Mouse (Mus musculus): ENCODE measurements at regions not wholly inside any gene's neighbourhood (a gene's known extent, or its start where the extent isn't known, plus 50 kb on each side); places are given as distances from the start of the nearest gene placed in this dataset.

DNA sequence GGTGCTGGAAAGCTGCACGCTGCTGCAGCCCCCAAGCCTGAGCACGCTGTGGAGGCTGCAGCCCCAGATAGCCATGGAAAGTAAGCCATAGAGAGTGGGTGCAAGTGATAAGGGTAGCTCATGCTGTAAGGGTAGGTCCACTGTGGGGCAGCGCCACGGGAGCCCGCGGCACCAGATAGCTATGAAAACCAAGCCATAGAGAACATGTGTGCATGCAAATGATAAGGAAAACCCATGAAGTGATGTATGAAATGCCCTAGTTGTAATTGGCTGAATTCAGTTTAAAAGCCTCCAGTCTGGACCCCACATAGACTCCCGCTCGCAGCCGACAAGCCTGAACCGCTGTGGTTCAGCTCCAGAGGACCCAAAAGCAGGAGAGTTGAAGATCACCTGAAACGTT lies 58.8 kb upstream of the L3mbtl3 start:
- in situ Hi-C loops (cut with MboI, MseI) = no loop called here

DNA sequence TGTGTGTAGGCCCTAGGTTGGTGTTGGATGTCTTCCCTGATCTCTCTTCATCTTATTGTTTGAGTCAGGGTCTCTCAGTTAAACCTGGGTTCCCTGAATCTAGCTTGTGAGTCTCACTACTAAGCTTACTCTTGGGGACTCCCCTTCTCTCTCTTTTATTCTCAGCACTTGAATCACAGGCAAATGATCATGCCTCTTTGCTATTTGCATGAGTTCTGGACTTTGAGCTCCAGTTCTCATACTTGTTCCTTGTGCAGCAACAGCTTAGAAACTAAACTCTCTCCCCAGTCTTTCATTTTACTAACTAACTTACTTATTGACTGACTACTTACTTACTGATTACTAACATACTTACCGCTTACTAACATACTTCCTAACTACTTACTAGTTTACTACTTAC lies 64.9 kb upstream of the L3mbtl3 start:
- in situ Hi-C loops (cut with MboI, MseI) = loop anchor here (10.0 kb wide), 1 partner anchor 246 kb away; no protein-coding TSS in a partner anchor

DNA sequence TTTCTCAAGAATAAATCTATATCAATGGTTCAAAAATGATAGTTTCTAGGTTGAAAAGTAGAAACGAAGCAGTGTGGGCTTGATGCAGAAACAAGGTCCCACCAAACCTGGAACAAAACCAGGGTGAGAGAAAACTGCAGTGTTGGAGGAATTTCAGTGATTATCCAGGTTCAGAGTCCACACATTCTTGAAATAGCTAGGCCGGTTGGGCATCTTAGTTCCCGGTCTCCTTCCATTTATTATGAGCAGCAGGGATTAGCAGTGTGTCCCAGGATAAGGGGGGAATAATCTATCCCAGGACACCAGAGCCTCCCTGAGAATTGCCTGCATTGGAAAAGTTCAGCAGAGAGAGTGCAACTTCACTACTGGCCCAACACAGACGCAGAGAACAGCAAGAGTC lies 108.5 kb upstream of the L3mbtl3 start:
- in situ Hi-C loops (cut with MboI, MseI) = no loop called here

DNA sequence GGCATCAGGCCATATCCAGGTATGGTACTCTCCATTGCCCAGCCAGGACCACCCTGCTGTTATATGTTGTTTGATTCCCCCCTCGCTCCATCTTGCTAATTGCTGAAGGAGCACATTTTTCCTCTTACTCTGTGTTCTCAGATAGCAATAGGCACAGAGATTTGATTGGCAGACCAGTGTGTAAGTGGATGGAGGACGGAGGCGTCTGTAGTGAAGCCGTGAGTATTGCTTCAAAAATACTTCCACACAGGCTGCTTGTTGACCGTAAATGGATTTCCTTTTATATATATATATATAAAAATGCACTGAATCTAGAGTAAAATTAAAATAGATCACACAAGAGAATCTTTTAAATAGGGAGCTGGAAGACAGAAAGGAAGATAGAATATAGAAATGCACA lies 115.6 kb upstream of the L3mbtl3 start:
- in situ Hi-C loops (cut with MboI, MseI) = no loop called here

DNA sequence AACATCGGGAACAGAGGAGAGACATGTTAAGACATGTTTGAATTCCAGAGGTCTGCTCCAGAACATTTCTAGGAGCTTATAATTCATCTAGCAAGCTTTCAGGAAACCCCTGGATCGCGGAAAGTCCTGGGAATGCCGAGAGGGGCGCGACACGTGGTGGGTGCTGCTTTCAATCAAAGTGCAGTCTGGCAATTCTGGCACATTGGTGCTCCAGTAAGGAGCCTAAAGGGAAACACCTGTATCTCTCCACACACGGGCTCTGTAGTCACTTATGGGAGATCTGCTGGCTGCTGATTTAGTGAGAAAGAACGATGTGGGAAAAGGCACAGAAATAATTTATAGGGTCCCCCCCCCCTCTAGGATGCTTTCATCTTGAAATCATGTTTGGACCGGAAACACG lies 116.4 kb upstream of the L3mbtl3 start:
- in situ Hi-C loops (cut with MboI, MseI) = no loop called here

DNA sequence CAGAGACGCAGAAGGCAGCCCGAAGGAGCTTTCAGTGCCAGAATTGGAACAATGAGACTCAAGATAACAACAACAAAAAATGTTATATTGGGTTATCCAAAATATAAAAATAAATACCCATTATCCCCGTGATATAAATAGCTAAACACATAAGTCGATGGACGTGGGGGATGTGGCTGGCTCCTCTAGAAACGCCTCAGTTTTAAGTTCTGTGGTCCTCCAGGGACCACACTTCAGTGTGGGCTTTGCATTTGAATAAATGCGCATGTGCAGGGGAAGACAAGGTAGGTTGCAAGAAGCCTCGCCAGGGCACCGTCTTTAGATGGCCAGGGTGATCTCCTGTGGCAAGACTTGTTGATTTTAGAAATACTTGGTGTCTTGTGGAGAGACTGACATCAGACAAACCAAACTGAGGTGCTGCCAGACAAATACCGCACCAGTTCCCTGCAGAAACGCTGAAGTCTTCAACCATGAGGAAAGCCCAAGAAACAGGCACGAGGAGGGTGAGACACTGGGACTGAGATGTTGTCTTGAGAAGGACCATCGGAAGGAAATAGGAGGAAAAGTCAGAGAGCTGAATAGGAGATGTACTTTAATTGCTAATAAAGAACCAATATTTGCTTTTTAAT lies 117.2 kb upstream of the L3mbtl3 start:
- in situ Hi-C loops (cut with MboI, MseI) = no loop called here

DNA sequence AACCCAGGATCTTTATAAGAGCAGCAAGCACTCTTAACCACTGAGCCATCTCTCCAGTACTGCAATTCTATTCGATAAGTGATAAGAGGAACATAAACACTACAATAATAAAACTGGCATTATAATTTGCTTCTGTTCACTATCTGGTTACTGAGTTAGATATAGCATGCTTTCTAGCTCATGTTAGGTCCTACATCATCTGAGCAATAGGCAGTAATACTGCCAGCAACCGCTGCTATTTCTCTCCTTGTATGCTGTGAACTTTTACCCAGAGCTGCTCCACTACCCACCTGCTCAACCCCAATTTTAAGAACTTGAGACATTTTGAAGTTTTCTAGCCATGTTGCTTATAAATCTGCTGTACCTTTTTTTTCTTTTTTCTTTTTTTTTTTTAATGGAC lies 118.0 kb upstream of the L3mbtl3 start:
- in situ Hi-C loops (cut with MboI, MseI) = no loop called here

DNA sequence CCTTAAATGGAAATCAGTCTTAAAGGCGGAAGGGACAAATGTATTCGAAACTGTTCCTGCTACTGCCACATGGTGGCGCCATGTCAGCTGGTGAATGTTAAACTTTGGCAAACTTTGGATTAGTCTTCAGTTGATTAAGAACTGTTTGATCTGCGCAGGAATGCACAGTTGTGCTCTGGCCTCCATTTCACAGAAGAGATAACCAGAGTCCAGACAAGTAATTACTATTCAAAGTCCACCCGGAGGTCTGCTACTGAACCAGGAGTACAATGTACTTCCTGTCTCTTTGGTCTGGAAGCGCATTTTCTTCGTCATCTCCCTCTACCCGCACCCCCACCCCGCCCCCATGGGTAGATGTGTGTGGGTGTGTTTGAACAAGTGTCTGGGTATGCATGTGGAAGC lies 118.6 kb upstream of the L3mbtl3 start:
- in situ Hi-C loops (cut with MboI, MseI) = no loop called here

DNA sequence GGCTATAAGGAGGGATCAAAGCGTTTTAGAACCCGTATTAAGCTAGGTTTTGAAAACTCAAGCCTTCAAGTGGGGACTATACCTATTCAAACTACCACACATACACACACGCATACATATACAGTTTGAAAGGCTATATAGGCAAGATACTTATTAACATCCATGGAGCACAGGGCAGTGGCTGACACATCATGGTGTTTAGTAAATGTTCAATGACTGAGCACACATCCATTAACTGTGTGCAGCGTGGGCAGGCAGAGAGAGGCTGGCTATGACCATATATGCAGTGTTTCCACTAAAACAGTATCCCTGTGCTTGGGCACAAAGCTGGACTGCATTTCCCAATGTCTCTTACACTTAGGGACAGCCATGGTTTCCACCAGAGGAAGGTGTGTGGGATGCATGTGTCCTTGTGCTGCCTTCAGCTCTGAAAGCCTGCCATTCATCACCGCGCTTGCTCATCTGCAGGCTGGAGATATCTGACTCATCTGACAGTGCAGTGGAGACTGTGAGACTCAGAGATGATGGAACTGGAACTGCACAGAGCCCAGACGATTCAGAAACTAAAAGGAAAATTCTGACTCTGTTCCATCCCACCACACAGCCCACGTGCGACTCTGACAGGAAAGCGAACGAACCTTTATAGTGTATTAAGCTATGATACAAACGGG lies 124.6 kb upstream of the L3mbtl3 start:
- in situ Hi-C loops (cut with MboI, MseI) = no loop called here

DNA sequence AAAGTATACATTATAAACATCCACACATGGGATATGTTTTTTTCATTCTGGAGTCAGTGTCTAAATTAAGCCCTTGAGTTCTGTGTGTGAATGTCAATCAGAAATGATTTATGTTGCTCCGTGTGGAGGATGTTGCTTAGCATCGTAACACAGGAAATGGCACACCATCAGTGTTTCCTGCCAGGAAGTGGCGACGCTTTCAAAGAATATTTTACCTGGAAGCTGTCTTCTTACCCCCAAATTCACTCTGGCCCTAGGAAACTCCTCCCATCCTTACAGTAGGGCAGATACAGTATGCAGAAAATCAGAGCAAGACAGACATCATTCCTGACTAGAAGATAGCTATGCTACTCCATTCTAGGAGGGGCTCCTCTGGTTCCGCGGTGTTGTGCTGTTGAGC lies 145.1 kb upstream of the L3mbtl3 start:
- in situ Hi-C loops (cut with MboI, MseI) = no loop called here

DNA sequence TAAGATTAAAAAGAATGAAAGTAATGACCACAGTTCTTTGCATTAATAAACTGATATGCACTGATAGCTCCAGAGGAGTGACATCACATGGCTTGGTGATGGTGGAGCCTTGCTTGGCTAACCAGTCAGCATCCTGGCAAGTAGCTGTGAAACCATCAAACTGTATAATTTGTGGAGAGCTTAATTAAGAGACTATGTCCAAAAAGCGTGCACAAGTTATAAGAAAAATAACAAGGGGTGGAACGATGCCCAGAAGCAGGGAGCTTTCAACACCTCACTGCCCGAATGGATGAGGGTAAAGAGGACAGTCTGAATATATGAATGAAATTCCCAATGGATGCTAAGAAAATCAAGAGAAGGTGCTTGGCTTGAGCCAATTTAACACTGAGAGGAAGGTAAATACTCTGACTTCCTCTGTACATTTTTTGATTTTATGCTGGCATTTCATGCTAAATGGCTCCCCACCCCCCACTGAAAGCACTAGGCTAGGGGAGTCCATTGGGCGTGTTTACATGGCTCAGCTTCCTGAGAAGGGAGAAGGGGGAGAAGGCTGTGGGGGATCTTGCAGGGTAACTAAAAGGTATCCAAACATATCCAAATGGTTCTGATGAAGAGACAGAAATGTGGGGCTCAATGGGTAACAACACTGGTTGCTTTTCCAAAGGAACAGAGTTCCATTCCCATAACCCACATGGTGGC lies 150.2 kb upstream of the L3mbtl3 start:
- in situ Hi-C loops (cut with MboI, MseI) = no loop called here

DNA sequence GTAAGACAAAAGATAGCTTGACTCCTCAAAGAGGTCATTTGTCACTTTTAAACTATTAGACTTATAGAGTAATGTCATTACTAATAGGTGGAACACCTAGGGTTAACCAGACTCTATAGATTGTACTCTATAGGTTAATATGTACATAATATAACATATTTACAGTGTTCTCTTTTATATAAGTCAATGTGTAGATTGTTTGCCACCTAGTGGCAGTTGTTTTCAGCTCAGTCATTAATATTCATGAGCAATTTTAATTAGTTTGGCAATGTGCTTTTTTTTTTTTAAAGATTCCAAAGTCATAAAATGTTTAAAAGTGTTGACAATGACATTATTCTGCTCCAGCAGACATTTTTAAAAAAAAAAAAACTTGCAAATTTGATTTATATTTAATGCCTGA lies 164.4 kb upstream of the L3mbtl3 start:
- in situ Hi-C loops (cut with MboI, MseI) = no loop called here

DNA sequence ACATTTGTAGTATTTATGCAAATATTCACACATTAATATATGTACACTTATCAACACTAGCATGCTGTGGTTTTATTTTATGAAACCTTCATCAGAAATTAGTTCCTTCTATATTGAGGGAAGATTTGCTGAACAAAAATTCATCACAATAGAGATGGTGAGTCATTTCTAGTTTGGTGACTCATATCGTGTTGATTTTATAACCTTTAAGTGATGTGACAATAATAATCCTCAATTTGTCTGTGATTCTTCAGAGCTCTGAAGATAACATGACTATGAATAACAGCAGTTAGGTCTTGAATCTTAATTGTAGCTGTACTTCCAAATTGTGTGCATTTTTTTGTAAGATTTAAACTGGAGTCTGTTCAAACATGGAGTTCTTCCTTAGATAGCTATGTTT lies 168.3 kb upstream of the L3mbtl3 start:
- in situ Hi-C loops (cut with MboI, MseI) = no loop called here

DNA sequence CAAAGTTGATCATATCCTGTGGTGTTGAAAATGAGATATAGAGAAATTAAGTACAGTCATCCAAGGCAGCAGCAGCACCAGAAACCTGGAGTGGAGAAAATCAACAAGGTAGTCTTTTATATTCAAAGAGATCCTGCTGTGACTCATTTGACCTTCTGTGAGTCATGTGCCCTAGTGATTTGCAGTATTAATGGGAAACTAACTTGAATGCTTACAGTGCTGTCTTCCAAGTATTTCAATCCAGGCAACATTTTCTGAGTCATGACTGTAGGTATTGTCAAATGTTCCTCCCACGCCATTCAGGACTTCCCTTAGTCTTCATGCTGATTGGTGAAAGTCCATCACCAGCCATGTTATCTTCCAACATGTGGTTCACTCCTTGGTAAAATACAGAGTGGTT lies 169.0 kb upstream of the L3mbtl3 start:
- in situ Hi-C loops (cut with MboI, MseI) = no loop called here

DNA sequence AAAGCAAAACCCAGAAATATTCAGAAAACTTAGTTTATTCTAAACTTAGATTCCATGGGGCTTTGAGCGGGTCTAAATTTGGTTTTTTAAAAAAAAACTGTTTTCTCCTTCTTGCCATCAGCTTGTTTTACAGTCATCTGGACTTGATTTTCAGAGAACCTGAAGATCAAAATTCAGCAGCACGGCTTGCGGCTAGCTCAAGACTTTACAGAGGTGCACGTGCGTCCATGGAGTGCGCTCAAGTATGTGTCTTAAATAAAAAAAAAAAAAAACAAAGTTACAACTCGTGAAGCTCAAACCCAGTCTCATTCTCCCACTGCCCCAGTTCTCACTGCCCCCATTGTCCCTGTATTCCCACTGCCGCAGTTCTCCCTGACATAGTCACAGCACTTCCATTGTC lies 180.5 kb upstream of the L3mbtl3 start:
- in situ Hi-C loops (cut with MboI, MseI) = no loop called here

DNA sequence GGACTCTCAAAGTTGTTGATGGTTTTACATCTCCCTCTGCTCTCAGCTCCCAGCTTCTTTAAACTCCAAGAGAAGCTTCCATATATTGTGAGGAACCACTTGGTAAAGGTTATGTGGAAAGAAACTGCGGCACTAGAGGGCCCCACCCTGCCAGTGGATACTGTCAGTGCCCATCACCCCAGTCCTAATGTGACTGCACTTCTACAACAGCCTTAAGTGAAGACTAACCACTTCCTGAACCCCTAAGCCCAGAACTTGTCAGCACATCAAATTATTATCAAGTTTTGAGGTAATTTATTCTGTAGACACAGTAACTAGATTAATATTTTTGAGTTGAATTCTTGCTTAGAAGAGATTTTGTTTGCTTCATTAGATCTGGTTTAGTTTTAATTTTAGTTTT lies 182.3 kb upstream of the L3mbtl3 start:
- in situ Hi-C loops (cut with MboI, MseI) = no loop called here

DNA sequence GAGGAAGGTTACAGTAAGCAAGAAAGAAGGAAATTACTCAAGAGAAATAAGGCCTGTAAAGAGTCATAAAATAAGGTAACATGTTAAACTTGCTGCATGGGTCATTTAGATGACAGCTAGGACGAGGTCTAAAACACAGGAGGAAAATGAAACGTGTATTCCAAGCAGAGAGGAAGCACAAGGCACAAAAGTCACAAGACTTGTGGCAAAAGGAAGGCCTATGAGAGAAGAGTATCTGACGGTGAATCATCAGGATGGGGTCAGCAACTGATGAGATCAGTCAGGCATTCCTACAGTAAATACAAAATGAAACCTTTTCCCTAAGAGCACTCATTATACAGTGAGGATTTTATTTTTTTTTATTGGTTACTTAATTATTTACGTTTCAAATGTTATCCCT lies 183.6 kb upstream of the L3mbtl3 start:
- in situ Hi-C loops (cut with MboI, MseI) = no loop called here

DNA sequence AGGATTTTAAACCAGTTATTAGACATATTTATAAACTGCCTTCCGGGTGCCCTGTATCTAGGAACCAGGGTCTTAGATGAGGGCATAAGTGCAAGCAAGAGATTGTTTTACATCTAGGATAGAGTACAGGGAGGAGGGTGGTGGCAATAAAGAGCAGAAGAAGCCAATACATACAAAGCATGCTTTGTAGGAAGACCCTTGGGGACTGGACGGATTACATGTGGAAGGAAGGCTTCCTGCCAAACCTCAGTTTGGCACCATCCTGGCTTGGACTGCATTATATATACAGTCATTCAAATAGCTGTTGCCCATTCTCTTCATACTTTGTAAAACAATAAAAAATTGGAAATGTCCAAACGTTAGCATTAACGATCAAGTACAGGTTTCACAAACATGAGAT lies 184.7 kb upstream of the L3mbtl3 start:
- in situ Hi-C loops (cut with MboI, MseI) = no loop called here

DNA sequence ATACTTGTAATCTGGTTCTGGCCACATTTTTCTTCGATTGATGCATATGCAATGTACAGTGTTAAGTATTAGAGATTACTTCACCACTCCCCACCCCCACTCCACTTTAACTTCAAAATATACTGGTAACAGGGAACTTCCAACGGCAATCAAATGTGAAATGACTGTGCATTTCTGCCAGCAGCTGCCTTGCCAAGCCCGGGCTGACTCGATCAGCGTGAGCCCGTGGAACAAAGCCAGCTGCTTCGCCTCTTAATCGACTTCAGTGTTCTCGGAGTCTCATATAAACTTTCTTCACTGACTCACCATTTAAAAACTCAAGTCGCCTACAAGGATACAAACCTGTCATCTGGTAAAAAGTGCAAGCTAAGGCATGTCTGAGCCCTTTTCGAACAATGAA lies 188.7 kb upstream of the L3mbtl3 start:
- in situ Hi-C loops (cut with MboI, MseI) = no loop called here

DNA sequence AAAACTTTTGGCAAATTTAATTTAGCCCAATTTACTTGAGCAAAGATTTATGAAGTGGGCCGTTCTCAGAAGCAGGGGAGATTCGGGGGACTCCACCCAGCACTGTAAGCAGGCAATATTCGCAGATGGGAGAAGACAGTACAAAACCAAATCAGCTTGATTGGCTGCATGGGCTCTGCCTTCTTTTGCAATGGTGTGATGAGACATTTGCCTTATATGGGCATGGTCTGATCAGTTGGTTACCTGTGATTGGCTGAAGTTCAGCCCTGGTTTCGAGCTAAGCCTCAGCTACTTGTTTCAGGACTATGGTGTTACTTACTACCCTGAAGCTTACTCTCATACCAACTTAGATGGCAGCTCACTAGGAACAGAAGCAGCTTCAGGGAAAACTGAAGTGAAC lies 185.6 kb upstream of the Arhgap18 start:
- in situ Hi-C loops (cut with MboI, MseI) = no loop called here

DNA sequence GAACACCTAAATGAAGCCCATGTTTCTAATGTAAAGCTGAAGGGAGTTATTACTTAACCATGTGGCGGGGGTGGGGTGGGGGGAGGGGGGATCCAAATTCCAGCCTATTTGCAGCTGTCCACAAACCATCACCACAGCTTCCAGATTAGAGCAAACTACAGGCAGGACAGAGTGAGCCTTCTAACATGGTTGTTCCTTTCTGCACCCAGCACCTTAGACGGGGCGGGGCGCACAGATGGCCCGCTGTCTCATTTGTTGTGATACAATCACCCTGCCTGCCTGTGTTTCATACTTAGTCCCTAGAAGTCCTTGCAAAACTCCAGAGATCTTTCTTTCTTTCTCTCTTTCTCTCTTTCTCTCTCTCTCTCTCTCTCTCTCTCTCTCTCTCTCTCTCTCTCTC lies 182.8 kb upstream of the Arhgap18 start:
- in situ Hi-C loops (cut with MboI, MseI) = no loop called here

DNA sequence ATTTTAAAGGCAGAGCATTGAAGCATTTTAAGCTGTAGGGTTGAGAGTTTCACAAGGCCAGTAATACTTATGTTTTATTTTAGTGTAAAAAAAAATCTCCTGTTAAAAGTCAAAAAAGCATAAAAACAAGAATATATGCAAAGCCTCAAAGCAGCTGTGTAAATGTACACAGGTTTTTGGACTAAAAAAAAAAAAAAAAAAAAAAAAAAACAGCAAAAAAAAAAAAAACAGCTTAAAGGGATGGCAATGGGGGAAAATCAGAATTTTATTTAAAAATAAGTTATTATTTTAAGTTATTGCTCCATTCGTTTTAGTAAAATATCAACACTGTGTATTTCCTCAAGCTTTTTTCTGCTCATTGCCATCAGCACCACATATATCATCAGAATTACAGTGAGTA lies 181.8 kb upstream of the Arhgap18 start:
- in situ Hi-C loops (cut with MboI, MseI) = no loop called here

DNA sequence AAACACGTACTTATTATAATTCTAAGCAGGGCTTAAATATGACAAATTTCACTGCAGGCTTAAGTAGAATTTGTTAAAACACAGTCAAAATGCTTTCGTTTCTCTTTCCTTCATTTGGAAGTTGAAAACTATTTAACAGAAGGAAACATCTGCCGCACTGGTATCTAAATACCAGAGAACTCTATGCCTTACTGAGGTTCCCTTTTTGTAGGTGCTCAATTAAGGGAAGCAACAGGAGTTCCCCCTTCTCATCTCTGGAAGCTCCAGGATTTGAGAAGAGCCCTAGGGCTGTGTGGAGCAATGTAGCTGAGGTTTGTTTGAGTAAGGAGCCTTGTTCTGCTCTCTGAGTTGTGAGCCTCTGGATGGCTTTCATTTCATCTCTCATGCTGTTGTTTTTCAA lies 177.1 kb upstream of the Arhgap18 start:
- in situ Hi-C loops (cut with MboI, MseI) = no loop called here
